In the genomic region with DNA sequence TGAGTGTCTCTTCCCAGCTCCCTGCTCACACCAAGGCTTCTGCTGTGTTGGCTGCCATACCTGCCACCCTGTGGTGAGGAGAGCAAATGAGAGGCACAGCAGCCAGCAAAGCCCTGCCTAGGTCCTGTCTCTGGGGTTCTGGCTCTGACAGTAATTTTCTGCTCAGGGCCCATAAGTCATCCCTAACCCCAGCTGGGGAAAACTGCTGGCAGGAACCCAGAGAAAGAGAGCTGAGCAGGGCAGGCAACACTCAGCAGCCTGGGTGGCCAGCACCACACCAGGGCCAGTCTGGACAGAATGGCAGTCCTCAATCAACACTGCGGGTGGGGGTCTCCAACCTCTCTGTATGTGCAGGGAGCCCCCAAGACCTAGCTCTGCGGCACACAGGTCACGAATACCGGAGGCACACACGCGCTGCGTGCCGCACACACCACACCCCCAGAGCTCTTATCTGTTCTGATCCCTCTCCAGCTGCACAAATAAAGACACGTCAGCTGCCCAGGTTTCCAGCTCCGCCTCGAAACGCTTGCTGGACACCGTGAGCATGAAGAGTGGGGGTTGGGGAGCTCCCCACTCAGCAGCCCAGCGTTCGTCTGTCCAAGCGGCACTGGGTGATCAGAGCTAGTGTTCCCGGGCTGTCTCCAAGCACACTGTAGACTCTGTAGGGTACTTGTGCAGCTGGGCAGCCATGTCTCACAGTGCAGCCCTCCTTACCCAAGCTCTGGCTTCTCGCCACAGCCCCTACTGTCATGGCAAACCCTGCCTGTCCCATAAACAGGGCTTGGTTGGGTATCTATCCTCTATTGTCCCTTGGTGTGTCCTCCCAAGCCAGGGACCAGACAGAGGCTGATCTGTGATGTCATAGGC, we compare ENCODE assay signal across 8 mouse cellular contexts. TPM values are rescaled to one million over a fixed set of nuclear protein-coding genes. Genes with fewer than 3 reads are reported as not detected.
DNase-seq lines count a peak whose midpoint lies in the region; ATAC-seq lines count a peak whose summit lies in the region.

No protein-coding gene starts in this region.

- peak overlapping the region; percentile 49; the same call in 1 of the 2 replicates for H3K27ac ChIP-seq in embryonic facial prominence, embryonic 15.5 days (replicated peaks)
- peak overlapping the region; percentile 78 for H3K27ac ChIP-seq in stomach, embryonic 14.5 days (ENCODE audit: low read length)

- intact Hi-C loops in heart, postnatal 10 days (cut with DNase I), result no loop called here

- H3K4me3 ChIP-seq in embryonic facial prominence, embryonic 15.5 days (replicated peaks), result peak overlapping the region; percentile 14; the same call in 1 of the 2 replicates
- peak overlapping the region; percentile 11; the same call in 1 of the 2 replicates for H3K4me3 ChIP-seq in stomach, embryonic 14.5 days (ENCODE audit: low read depth, low read length)

- H3K4me2 ChIP-seq in embryonic facial prominence, embryonic 15.5 days (replicated peaks), result peak overlapping the region; percentile 38
- peak overlapping the region; percentile 42 for H3K4me2 ChIP-seq in stomach, embryonic 14.5 days (replicated peaks; ENCODE audit: low read depth, low read length)

- H3K9me3 ChIP-seq in embryonic facial prominence, embryonic 15.5 days (replicated peaks), result no peaks in the 10 kb centered on the region
- H3K9me3 ChIP-seq in stomach, embryonic 14.5 days (ENCODE audit: control insufficient read depth, low read depth, low read length), result no peaks in the 10 kb centered on the region

- 14% methylated on average over 18 of the region's 18 CpGs for WGBS in embryonic facial prominence, embryonic 15.5 days
- WGBS in stomach, embryonic 14.5 days, result 3% methylated on average over 18 of the region's 18 CpGs

- peak; percentile 40; the same call in 1 of the 2 replicates for ATAC-seq in embryonic facial prominence, embryonic 15.5 days (ENCODE audit: insufficient number of reproducible peaks, low FRiP score, low TSS enrichment, low read depth)
- peak; percentile 86 for ATAC-seq in stomach, embryonic 14.5 days (ENCODE audit: insufficient number of reproducible peaks, insufficient read depth, low FRiP score, low read depth)

- H3K36me3 ChIP-seq in embryonic facial prominence, embryonic 15.5 days, result no peaks in the 10 kb centered on the region; the same call in 1 of the 2 replicates
- H3K36me3 ChIP-seq in stomach, embryonic 14.5 days (ENCODE audit: control insufficient read depth, insufficient read depth, low read length), result peaks cover 3% of the 10 kb centered on the region; the same call in 1 of the 2 replicates

- 0 out of 2 replicates have a peak, but pooled peaks cover 3% of the 10 kb centered on the region for H3K27me3 ChIP-seq in embryonic facial prominence, embryonic 15.5 days
- no peaks in the 10 kb centered on the region for H3K27me3 ChIP-seq in stomach, embryonic 14.5 days (ENCODE audit: control insufficient read depth, insufficient read depth, low read length)

- no peak overlapping the region for H3K9ac ChIP-seq in embryonic facial prominence, embryonic 15.5 days
- no peak overlapping the region for H3K9ac ChIP-seq in stomach, embryonic 14.5 days (replicated peaks; ENCODE audit: low read depth, low read length)

- DNase-seq in MN1 (ENCODE audit: low spot score), result peak; percentile 90
- DNase-seq in brain, adult 2 months (ENCODE audit: low read depth, low spot score), result peak; percentile 89
- DNase-seq in heart, postnatal 10 days, result peak; percentile 80 to 85
- peak; percentile 53 to 79 for DNase-seq in kidney, postnatal 25 days
- DNase-seq in lung, postnatal 36 days, result peak; percentile 86
- no peak for DNase-seq in thymus, postnatal 25 days

- H3K4me1 ChIP-seq in embryonic facial prominence, embryonic 15.5 days, result peaks cover 74% of the 10 kb centered on the region
- H3K4me1 ChIP-seq in stomach, embryonic 14.5 days (ENCODE audit: control insufficient read depth, insufficient read depth, low read length), result peaks cover 61% of the 10 kb centered on the region

RNA-seq across cellular contexts. Expression of a gene that starts 13.0 kb away (rescaled TPM):
- 15.3 and 16.0 TPM in 2 replicates for polyA plus RNA-seq in embryonic facial prominence, embryonic 15.5 days (2015; fragmentation: Nextera tagmentation; extraction: Ambion mirVana)
- total RNA-seq in heart, postnatal 10 days (2021), result 10 to 100 TPM; 66.3 to 67.2 TPM
- polyA plus RNA-seq in stomach, embryonic 14.5 days (2014; fragmentation: Nextera tagmentation; extraction: Ambion mirVana), result 14.8 and 15.9 TPM in 2 replicates

RNA-seq across cellular contexts. Expression of a gene that starts 13.1 kb away (rescaled TPM):
- 10.3 and 13.0 TPM in 2 replicates for polyA plus RNA-seq in embryonic facial prominence, embryonic 15.5 days (2015; fragmentation: Nextera tagmentation; extraction: Ambion mirVana)
- total RNA-seq in heart, postnatal 10 days (2021), result under 1 TPM in 1 of 2 experiments, not detected in 1; 0.22 TPM
- polyA plus RNA-seq in stomach, embryonic 14.5 days (2014; fragmentation: Nextera tagmentation; extraction: Ambion mirVana), result 4.1 and 4.3 TPM in 2 replicates

RNA-seq across cellular contexts. Expression of a gene that starts 52.4 kb away (rescaled TPM):
- 81.4 and 90.1 TPM in 2 replicates for polyA plus RNA-seq in embryonic facial prominence, embryonic 15.5 days (2015; fragmentation: Nextera tagmentation; extraction: Ambion mirVana)
- 10 to 100 TPM; 56.7 to 58.4 TPM for total RNA-seq in heart, postnatal 10 days (2021)
- polyA plus RNA-seq in stomach, embryonic 14.5 days (2014; fragmentation: Nextera tagmentation; extraction: Ambion mirVana), result 50.3 and 55.8 TPM in 2 replicates
